In genomic region chr1:162840211-162840610, GRCm38 (mm10) we compare ENCODE assay signal across 16 mouse cellular contexts. TPM values are rescaled to one million over a fixed set of nuclear protein-coding genes. Genes with fewer than 3 reads are reported as not detected.
"Had no signal": no experiment of that assay in that cellular context is flagged by ENCODE, and none has a peak within 500 bp of the region (broad histone marks: within the 10 kb centered on the region; RNA-seq: fewer than 3 reads in every experiment).

No protein-coding gene starts in this region.

- DNase-seq: kidney, adult 2 months; kidney, postnatal 14 days; midbrain, embryonic 14.5 days; thymus, postnatal 4 days had no signal

- H3K36me3 ChIP-seq: kidney, embryonic 15.5 days; limb, embryonic 15.5 days; lung, embryonic 15.5 days had no signal

- H3K27ac ChIP-seq: kidney, embryonic 15.5 days; left cerebral cortex, adult 2 months; limb, embryonic 15.5 days; liver, embryonic 15.5 days; lung, embryonic 15.5 days; stomach, postnatal 0 days had no signal

- H3K4me2 ChIP-seq: kidney, embryonic 15.5 days; limb, embryonic 15.5 days; liver, embryonic 15.5 days; lung, embryonic 15.5 days had no signal

- H3K9ac ChIP-seq: kidney, embryonic 15.5 days; limb, embryonic 15.5 days; liver, embryonic 15.5 days; lung, embryonic 15.5 days had no signal

- H3K4me3 ChIP-seq: kidney, embryonic 15.5 days; left cerebral cortex, adult 2 months; limb, embryonic 15.5 days; liver, embryonic 15.5 days; lung, embryonic 15.5 days; myocyte had no signal

- H3K9me3 ChIP-seq: kidney, embryonic 15.5 days; limb, embryonic 15.5 days; liver, embryonic 15.5 days; lung, embryonic 15.5 days had no signal

- H3K27me3 ChIP-seq: kidney, embryonic 15.5 days; limb, embryonic 15.5 days; liver, embryonic 15.5 days; lung, embryonic 15.5 days had no signal

- H3K4me1 ChIP-seq: kidney, embryonic 15.5 days; limb, embryonic 15.5 days; liver, embryonic 15.5 days; lung, embryonic 15.5 days had no signal

RNA-seq across cellular contexts. Expression of gene Fmo1, which starts 26.2 kb away (rescaled TPM):
- total RNA-seq: megakaryocyte-erythroid progenitor cell, adult 5-6 weeks; neutrophil, adult 5-6 weeks had no signal

RNA-seq across cellular contexts. Expression of gene Fmo4, which starts 26.4 kb away (rescaled TPM):
- total RNA-seq: left cerebral cortex, adult 2 months; left cerebral cortex, postnatal 25 days; megakaryocyte-erythroid progenitor cell, adult 5-6 weeks; neutrophil, adult 5-6 weeks had no signal
- polyA plus RNA-seq: limb, embryonic 11.5 days; myocyte had no signal

RNA-seq across cellular contexts. Expression of gene Fmo2, which starts 58.3 kb away (rescaled TPM):
- total RNA-seq: megakaryocyte-erythroid progenitor cell, adult 5-6 weeks had no signal
- polyA plus RNA-seq: midbrain, embryonic 14.5 days; myocyte; neural tube, embryonic 11.5 days had no signal
